Mouse (Mus musculus): Measurements from ENCODE around the gene Ttc12.

DNA sequence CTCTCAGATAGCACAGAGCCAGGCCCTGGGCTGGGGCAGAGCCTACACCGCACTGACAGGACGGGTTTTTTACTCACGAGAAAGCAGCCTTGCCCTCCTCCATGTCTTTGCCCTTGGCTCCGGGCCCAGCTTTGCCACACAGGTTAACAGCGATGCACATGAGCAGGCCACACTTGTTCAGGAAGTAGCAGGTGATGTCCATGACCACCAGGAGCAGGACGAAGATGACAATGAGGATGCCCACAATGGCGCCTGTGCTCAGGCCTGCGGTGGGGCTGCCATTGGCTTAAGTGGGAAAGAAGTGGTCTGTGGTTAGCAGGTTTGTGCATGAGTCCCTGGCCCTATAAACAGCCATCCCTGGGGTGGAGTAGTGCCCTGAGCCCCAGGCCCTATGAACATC, 23.6 kb upstream of the Ttc12 start:
- no peak for TF ChIP-seq GATA1 (IDR thresholded peaks at IDR 0.05; ENCODE audit: borderline replicate concordance, low read length)
- no peak for TF ChIP-seq FLI1 (IDR thresholded peaks at IDR 0.05; ENCODE audit: low read length)
